Mouse (Mus musculus) forebrain, embryonic 14.5 days (tissue): ENCODE measurements around the gene Gm4981. TPM values are rescaled to one million over a fixed set of nuclear protein-coding genes. Genes with fewer than 3 reads are reported as not detected.
"Not testable (repeated sequence)": the region's sequence is repeated elsewhere in the genome, so short reads cannot be mapped to it uniquely, and the experiment has no call there.

ENCODE experiments used
- ATAC-seq: fragments of 200-750 bp; cut with Nextera tagmentation; 2 replicates; pipeline ENCODE4 v1.8.0; 2017; ENCODE audit warnings: mild to moderate bottlenecking, moderate library complexity
- DNase-seq: peaks from one replicate; pipeline ENCODE4 v3.0.0-alpha.2; 2015; ENCODE audit warnings: low spot score
- H3K27ac ChIP-seq: fragments of 300-500 bp; sonication (generic); 2 replicates; pipeline ENCODE4 v1.5.1; 2014; ENCODE audit warnings: low read depth, mild to moderate bottlenecking, control low read depth, low read length, moderate library complexity
- H3K27me3 ChIP-seq: fragments of 300-500 bp; sonication (generic); replicated peaks from 2 replicates; pipeline ENCODE4 v1.6.1; 2014; ENCODE audit warnings: low read length, control low read depth, mixed read lengths; ENCODE audit not compliant: control insufficient read depth, insufficient read depth
- H3K36me3 ChIP-seq: fragments of 300-500 bp; sonication (generic); 2 replicates; pipeline ENCODE4 v1.6.1; 2014; ENCODE audit warnings: low read length, control low read depth; ENCODE audit not compliant: control insufficient read depth, insufficient read depth
- H3K4me1 ChIP-seq: fragments of 300-500 bp; sonication (generic); 2 replicates; pipeline ENCODE4 v1.6.1; 2014; ENCODE audit warnings: antibody characterized with exemption, low read length, control low read depth; ENCODE audit not compliant: control insufficient read depth, insufficient read depth
- H3K4me2 ChIP-seq: fragments of 300-500 bp; sonication (generic); 2 replicates; pipeline ENCODE4 v1.6.1; 2014; ENCODE audit warnings: mild to moderate bottlenecking, control low read depth, low read length
- H3K4me3 ChIP-seq: fragments of 300-500 bp; sonication (generic); 2 replicates; pipeline ENCODE4 v1.5.1; 2014; ENCODE audit warnings: low read depth, low read length, control low read depth
- H3K9ac ChIP-seq: fragments of 300-500 bp; sonication (generic); 2 replicates; pipeline ENCODE4 v1.6.1; 2014; ENCODE audit warnings: mild to moderate bottlenecking, low read length, control low read depth, moderate library complexity
- H3K9me3 ChIP-seq: fragments of 300-500 bp; sonication (generic); replicated peaks from 2 replicates; pipeline ENCODE4 v1.6.1; 2016; ENCODE audit warnings: low read length, control low read depth, mixed read lengths; ENCODE audit not compliant: control insufficient read depth
- WGBS: fragments of 180-500 bp; shearing (Covaris S2); extraction: QIAGEN DNeasy Blood & Tissue Kit; methylation state at CpG from one replicate; pipeline ENCODE4 v1.1.7; 2014; 5-methylcytosine and 5-hydroxymethylcytosine counted together
- polyA plus RNA-seq: library from polyadenylated mRNA; unstranded; fragments of >200 nt; fragmentation: Nextera tagmentation; extraction: Ambion mirVana; gene quantifications from 2 replicates; pipeline ENCODE4 v1.2.1, GENCODE M21; 2014

Gene Gm4981
- polyA plus RNA-seq, 1 experiment from 2014 or later: not detected

GRCm38 (mm10) chr10:58224827-58225785 lies 11.4 kb downstream of the Gm4981 start, which contains the start of gene AW822073:
Gene AW822073 (minus strand): TSS chr10:58224930.
- not testable (repeated sequence) for H3K4me3 ChIP-seq, ATAC-seq, H3K4me2 ChIP-seq, DNase-seq, H3K36me3 ChIP-seq, H3K9ac ChIP-seq, H3K4me1 ChIP-seq, H3K9me3 ChIP-seq, H3K27ac ChIP-seq, H3K27me3 ChIP-seq
- 85% methylated on average over 16 of the region's 18 CpGs for WGBS

DNA sequence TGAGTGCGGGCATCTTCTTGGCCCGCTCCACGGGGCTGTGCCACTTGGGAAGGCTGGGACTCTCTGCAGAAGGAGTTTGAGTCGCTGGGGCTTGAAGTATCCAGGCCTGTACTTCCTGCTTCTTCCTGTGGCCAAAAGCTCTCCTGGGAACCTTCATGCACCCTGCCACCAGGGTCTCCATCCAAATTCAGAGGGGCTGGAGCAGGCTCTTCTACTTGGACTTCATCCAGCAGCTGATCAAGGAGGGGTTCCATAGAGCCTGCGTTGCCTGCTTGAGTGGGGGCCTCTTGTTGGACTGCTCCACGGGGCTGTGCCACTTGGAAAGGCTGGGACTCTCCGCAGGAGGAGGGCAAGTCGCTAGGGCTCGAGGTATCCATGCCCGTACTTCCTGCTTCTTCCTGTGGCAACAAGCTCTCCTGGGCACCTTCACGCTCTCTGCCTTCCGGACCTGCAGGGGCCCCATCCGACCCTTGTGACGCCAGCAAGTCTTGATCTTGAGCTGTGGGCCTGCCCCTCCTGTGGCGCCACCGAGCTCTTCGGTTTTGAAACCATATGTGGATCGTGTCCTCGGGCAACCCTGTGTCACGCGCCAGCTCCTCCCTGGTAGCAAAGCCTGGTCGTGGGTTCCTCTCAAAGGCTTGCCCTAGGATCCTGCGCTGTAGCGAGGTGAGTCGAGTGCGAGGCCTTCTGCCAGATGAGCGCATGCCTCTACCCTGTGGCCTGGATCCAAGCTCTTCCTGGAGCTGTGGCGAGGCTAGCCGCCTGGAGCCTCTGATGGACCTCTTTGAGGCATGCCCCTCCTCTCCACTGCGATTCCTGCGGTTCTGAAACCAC lies 12.3 kb downstream of the Gm4981 start:
- not testable (repeated sequence) for ATAC-seq, H3K27ac ChIP-seq, H3K9me3 ChIP-seq, H3K4me1 ChIP-seq, H3K27me3 ChIP-seq, H3K4me2 ChIP-seq, H3K9ac ChIP-seq, H3K36me3 ChIP-seq, H3K4me3 ChIP-seq
- 87% methylated on average over 27 of the region's 31 CpGs for WGBS
- peak; percentile 17 for DNase-seq

- H3K9me3 ChIP-seq, H3K9ac ChIP-seq, ATAC-seq, H3K4me3 ChIP-seq, H3K27me3 ChIP-seq, H3K36me3 ChIP-seq, H3K27ac ChIP-seq, H3K4me1 ChIP-seq, DNase-seq, H3K4me2 ChIP-seq: not testable (repeated sequence)
- 87% methylated on average over 3 of the region's 6 CpGs for WGBS
These were observed 13.3 kb downstream of the Gm4981 start for GRCm38 (mm10) chr10:58223161-58223560.

GRCm38 (mm10) chr10:58221571-58221970 lies 14.9 kb downstream of the Gm4981 start:
- H3K9ac ChIP-seq, ATAC-seq: not testable (repeated sequence)
- 86% methylated on average over 2 of the region's 2 CpGs for WGBS

DNA sequence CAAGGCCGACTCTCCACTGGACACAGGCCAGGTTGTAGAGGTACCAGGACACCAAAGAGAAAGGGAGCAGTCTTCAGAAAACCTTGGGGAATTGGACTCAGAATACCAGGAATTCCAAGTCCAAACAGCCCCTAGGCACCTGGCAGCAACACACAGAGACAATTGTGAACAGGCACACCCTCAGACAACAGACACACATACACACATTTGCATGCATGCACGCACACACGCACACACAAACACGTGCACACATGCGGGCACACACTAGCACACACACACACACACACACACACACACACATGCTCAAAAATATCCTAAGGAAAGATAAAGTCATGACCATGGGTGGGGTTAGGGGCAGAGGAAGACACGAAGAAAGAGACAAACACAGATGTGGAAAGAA lies 15.8 kb downstream of the Gm4981 start:
- Histone ChIP-seq H3K4me3 (no peak overlapping the region), H3K4me1 (no peaks in the 10 kb centered on the region), H3K36me3 (no peaks in the 10 kb centered on the region), H3K4me2 (no peak overlapping the region), H3K9me3 (no peaks in the 10 kb centered on the region; the same call in 1 of the 2 replicates), H3K27me3 (no peaks in the 10 kb centered on the region), H3K27ac (no peak overlapping the region), H3K9ac (no peak overlapping the region)
- ATAC-seq (no peak), DNase-seq (no peak)
- 86% methylated on average over 6 of the region's 6 CpGs for WGBS

More at GRCm38 (mm10) chr10:58221571-58221970, 14.9 kb downstream of the Gm4981 start:
- H3K36me3 ChIP-seq, H3K4me1 ChIP-seq, H3K4me3 ChIP-seq, H3K4me2 ChIP-seq, DNase-seq, H3K9me3 ChIP-seq, H3K27me3 ChIP-seq, H3K27ac ChIP-seq: not testable (repeated sequence)

DNA sequence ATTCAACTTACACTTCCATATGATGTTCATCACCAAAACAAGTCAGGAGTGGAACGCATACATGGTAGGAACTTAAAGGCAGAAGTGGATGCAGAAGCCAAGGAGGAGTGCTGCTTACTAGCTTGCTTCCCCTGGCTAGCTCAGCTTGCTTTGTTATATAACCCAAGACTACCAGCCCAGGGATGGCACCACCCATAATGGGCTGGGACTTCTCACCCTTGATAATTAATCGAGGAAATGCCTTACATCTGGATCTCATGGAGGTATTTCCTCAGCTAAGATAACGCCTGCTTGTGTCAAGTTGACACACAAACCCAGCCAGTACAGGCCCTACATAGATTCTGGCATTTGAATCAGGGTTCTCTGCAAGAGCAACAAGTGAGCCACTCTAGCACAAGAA lies 19.1 kb downstream of the Gm4981 start:
- Histone ChIP-seq H3K27ac (no peak overlapping the region), H3K4me3 (no peak overlapping the region), H3K4me1 (no peaks in the 10 kb centered on the region), H3K9me3 (no peaks in the 10 kb centered on the region; the same call in 1 of the 2 replicates), H3K27me3 (no peaks in the 10 kb centered on the region), H3K9ac (no peak overlapping the region), H3K4me2 (no peak overlapping the region), H3K36me3 (no peaks in the 10 kb centered on the region)
- ATAC-seq (no peak), DNase-seq (no peak)
- 89% methylated on average over 3 of the region's 3 CpGs for WGBS

GRCm38 (mm10) chr10:58215353-58215752 lies 21.1 kb downstream of the Gm4981 start:
- DNase-seq: no peak
- Histone ChIP-seq H3K36me3 (no peaks in the 10 kb centered on the region), H3K4me1 (no peaks in the 10 kb centered on the region), H3K4me3 (no peak overlapping the region), H3K27ac (no peak overlapping the region), H3K9ac (no peak overlapping the region), H3K27me3 (no peaks in the 10 kb centered on the region), H3K9me3 (no peaks in the 10 kb centered on the region), H3K4me2 (no peak overlapping the region)
- no peak for ATAC-seq
- 87% methylated on average over 1 of the region's 1 CpGs for WGBS

GRCm38 (mm10) chr10:58214934-58215333 lies 21.6 kb downstream of the Gm4981 start:
- H3K27me3 ChIP-seq: no peaks in the 10 kb centered on the region
- H3K36me3 ChIP-seq: no peaks in the 10 kb centered on the region
- 79% methylated on average over 5 of the region's 5 CpGs for WGBS
- no peak overlapping the region for H3K9ac ChIP-seq
- ATAC-seq (no peak), DNase-seq (no peak)
- no peak overlapping the region for H3K27ac ChIP-seq
- no peaks in the 10 kb centered on the region for H3K9me3 ChIP-seq
- no peaks in the 10 kb centered on the region for H3K4me1 ChIP-seq
- no peak overlapping the region for H3K4me3 ChIP-seq
- no peak overlapping the region for H3K4me2 ChIP-seq
